In the genomic region with DNA sequence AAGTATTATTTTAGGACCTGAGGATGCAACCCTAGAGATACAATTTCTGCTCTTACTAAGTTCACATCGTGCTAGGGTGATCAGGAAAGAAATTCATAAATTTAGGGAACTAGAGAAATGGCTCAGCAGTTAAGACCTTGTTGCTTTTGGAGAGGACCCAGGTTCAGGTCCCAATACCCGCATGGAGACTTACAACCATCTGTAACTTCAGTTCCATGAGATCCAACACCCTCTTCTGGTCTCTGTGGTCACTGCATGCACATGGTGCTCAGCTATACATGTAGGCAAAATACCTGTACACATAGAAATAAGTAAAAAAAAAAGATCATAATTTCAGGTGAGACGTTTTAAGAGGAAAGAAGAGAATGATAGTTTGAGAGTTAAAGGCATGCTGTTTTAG, we compare ENCODE assay signal across 15 mouse cellular contexts. TPM values are rescaled to one million over a fixed set of nuclear protein-coding genes. Genes with fewer than 3 reads are reported as not detected.
DNase-seq lines count a peak whose midpoint lies in the region; ATAC-seq and TF ChIP-seq lines count a peak whose summit lies in the region.
"Had no signal": no experiment of that assay in that cellular context is flagged by ENCODE, and none has a peak within 500 bp of the region (broad histone marks: within the 10 kb centered on the region; RNA-seq: fewer than 3 reads in every experiment).

No protein-coding gene starts in this region.

- no peak for TF ChIP-seq EP300 in heart, adult 2 months (IDR thresholded peaks at IDR 0.05; ENCODE audit: insufficient read depth, low read depth, low read length)

- peaks cover 4% of the 10 kb centered on the region; the same call in 1 of the 2 replicates for H3K79me2 ChIP-seq in heart, adult 2 months (replicated peaks; ENCODE audit: control insufficient read depth, insufficient read depth, low read length)

- DNase-seq in heart, adult 2 months = no peak
- DNase-seq in midbrain, embryonic 11.5 days (ENCODE audit: low spot score, missing footprints) = peak; percentile 62
- DNase-seq in midbrain, embryonic 14.5 days = no peak
- DNase-seq in Patski (ENCODE audit: low read depth, low spot score) = no peak
- DNase-seq in splenic B cell, adult 2 months (ENCODE audit: low read depth, low spot score) = peak; percentile 41
- DNase-seq in frontal cortex, postnatal 25 days (ENCODE audit: low spot score in 2 of 2) = no peak
- no peak for DNase-seq in spleen, postnatal 10 days (ENCODE audit: low spot score in 2 of 2)
- DNase-seq: cerebellum, adult 8-10 months; heart, adult 11 months; lung, embryonic 14.5 days had no signal

- intact Hi-C loops in heart, adult 2 months (cut with DNase I) = loop anchor here (5.0 kb wide), 1 partner anchor 216 kb away; a partner anchor contains a TSS

- no peak overlapping the region for H3K4me3 ChIP-seq in heart, adult 2 months
- no peak overlapping the region for H3K4me3 ChIP-seq in heart, embryonic 11.5 days (ENCODE audit: low read depth, low read length)
- H3K4me3 ChIP-seq in midbrain, embryonic 11.5 days (ENCODE audit: low read depth, low read length) = no peak overlapping the region
- no peak overlapping the region for H3K4me3 ChIP-seq in midbrain, embryonic 14.5 days (replicated peaks; ENCODE audit: low read depth, low read length)
- H3K4me3 ChIP-seq: embryonic facial prominence, embryonic 12.5 days; heart, embryonic 15.5 days; neural tube, embryonic 12.5 days had no signal

- no peak for ATAC-seq in heart, embryonic 11.5 days (replicated peaks; ENCODE audit: insufficient number of reproducible peaks, low FRiP score, low TSS enrichment)
- no peak for ATAC-seq in midbrain, embryonic 11.5 days (ENCODE audit: low FRiP score)
- ATAC-seq in midbrain, embryonic 14.5 days (ENCODE audit: low FRiP score, low TSS enrichment) = no peak
- no peak for ATAC-seq in Patski
- ATAC-seq: forebrain, embryonic 16.5 days had no signal

- no peak overlapping the region for H3K27ac ChIP-seq in heart, adult 2 months
- H3K27ac ChIP-seq in heart, embryonic 11.5 days (ENCODE audit: low read depth, low read length) = no peak overlapping the region
- H3K27ac ChIP-seq in midbrain, embryonic 11.5 days (ENCODE audit: low read depth, low read length) = no peak overlapping the region
- no peak overlapping the region for H3K27ac ChIP-seq in midbrain, embryonic 14.5 days (replicated peaks; ENCODE audit: low read depth, low read length)
- H3K27ac ChIP-seq: embryonic facial prominence, embryonic 12.5 days; heart, embryonic 15.5 days; neural tube, embryonic 12.5 days had no signal

- no peak overlapping the region for H3K4me2 ChIP-seq in heart, embryonic 11.5 days
- H3K4me2 ChIP-seq in midbrain, embryonic 11.5 days = no peak overlapping the region
- H3K4me2 ChIP-seq in midbrain, embryonic 14.5 days (ENCODE audit: low read length) = no peak overlapping the region
- H3K4me2 ChIP-seq: embryonic facial prominence, embryonic 12.5 days; heart, embryonic 15.5 days; lung, embryonic 14.5 days; neural tube, embryonic 12.5 days had no signal

- peaks cover 14% of the 10 kb centered on the region for H3K36me3 ChIP-seq in heart, adult 2 months (ENCODE audit: control insufficient read depth, insufficient read depth, low read length)
- H3K36me3 ChIP-seq in heart, embryonic 11.5 days (ENCODE audit: control insufficient read depth, insufficient read depth, low read length) = peaks cover 10% of the 10 kb centered on the region
- peaks cover 6% of the 10 kb centered on the region; the same call in 1 of the 2 replicates for H3K36me3 ChIP-seq in midbrain, embryonic 11.5 days (ENCODE audit: control insufficient read depth, insufficient read depth, low read length)
- peaks cover 24% of the 10 kb centered on the region; the same call in 1 of the 2 replicates for H3K36me3 ChIP-seq in midbrain, embryonic 14.5 days (ENCODE audit: control insufficient read depth, insufficient read depth, low read length)
- H3K36me3 ChIP-seq in splenic B cell, adult 2 months (ENCODE audit: control insufficient read depth, insufficient read depth, low read length, poor library complexity, severe bottlenecking) = peaks cover 3% of the 10 kb centered on the region; the same call in 1 of the 2 replicates

- no peak for TF ChIP-seq POLR2A in heart, adult 2 months (IDR thresholded peaks at IDR 0.05; ENCODE audit: insufficient read depth, low read depth, low read length)

- H3K9ac ChIP-seq in heart, adult 2 months (ENCODE audit: low read depth, low read length) = no peak overlapping the region
- H3K9ac ChIP-seq in heart, embryonic 11.5 days (ENCODE audit: low read depth, low read length) = no peak overlapping the region
- H3K9ac ChIP-seq in midbrain, embryonic 11.5 days (ENCODE audit: low read length) = no peak overlapping the region
- no peak overlapping the region for H3K9ac ChIP-seq in midbrain, embryonic 14.5 days (replicated peaks; ENCODE audit: low read length)
- H3K9ac ChIP-seq: embryonic facial prominence, embryonic 12.5 days; heart, embryonic 15.5 days; lung, embryonic 14.5 days; neural tube, embryonic 12.5 days had no signal

- H3K4me1 ChIP-seq in heart, adult 2 months (ENCODE audit: control insufficient read depth, insufficient read depth, low read length) = peaks cover 3% of the 10 kb centered on the region
- peaks cover 5% of the 10 kb centered on the region for H3K4me1 ChIP-seq in heart, embryonic 11.5 days (ENCODE audit: control insufficient read depth, insufficient read depth, low read length)
- H3K4me1 ChIP-seq in midbrain, embryonic 11.5 days (ENCODE audit: control insufficient read depth, insufficient read depth, low read length) = no peaks in the 10 kb centered on the region
- H3K4me1 ChIP-seq in midbrain, embryonic 14.5 days (ENCODE audit: control insufficient read depth, insufficient read depth, low read length) = no peaks in the 10 kb centered on the region
- H3K4me1 ChIP-seq: neural tube, embryonic 12.5 days had no signal

- 88% methylated on average over 3 of the region's 3 CpGs for WGBS in heart, adult 2 months
- WGBS in heart, embryonic 11.5 days (ENCODE audit: insufficient replicate concordance) = 88% methylated on average over 3 of the region's 3 CpGs
- WGBS in midbrain, embryonic 11.5 days = 95% methylated on average over 3 of the region's 3 CpGs
- WGBS in midbrain, embryonic 14.5 days = 96% methylated on average over 3 of the region's 3 CpGs

- H3K27me3 ChIP-seq in heart, adult 2 months (ENCODE audit: control insufficient read depth, insufficient read depth, low read length) = no peaks in the 10 kb centered on the region
- H3K27me3 ChIP-seq in heart, embryonic 11.5 days (ENCODE audit: control insufficient read depth, insufficient read depth, low read length) = no peaks in the 10 kb centered on the region
- no peaks in the 10 kb centered on the region for H3K27me3 ChIP-seq in midbrain, embryonic 11.5 days (ENCODE audit: control insufficient read depth, insufficient read depth, low read length)
- H3K27me3 ChIP-seq in midbrain, embryonic 14.5 days (ENCODE audit: control insufficient read depth, insufficient read depth, low read length) = no peaks in the 10 kb centered on the region
- H3K27me3 ChIP-seq in Patski = no peaks in the 10 kb centered on the region
- H3K27me3 ChIP-seq in splenic B cell, adult 2 months (ENCODE audit: control insufficient read depth, insufficient read depth, low read length, poor library complexity, severe bottlenecking) = no peaks in the 10 kb centered on the region
- H3K27me3 ChIP-seq: embryonic facial prominence, embryonic 12.5 days; heart, embryonic 15.5 days; neural tube, embryonic 12.5 days had no signal

- in situ Hi-C loops in Patski (cut with MboI; ENCODE audit: low pct_unique_long_range_greater_than_20kb) = no loop called here

- TF ChIP-seq CTCF in heart, adult 2 months (IDR thresholded peaks at IDR 0.05) = peak; percentile 36
- TF ChIP-seq CTCF in Patski (IDR thresholded peaks at IDR 0.05) = peak; percentile 35

- POLR2A ChIA-PET in Patski (lab: Charles Lee) = no interaction called here

- no peaks in the 10 kb centered on the region for H3K9me3 ChIP-seq in heart, embryonic 11.5 days (replicated peaks; ENCODE audit: control insufficient read depth, low read length)
- H3K9me3 ChIP-seq in midbrain, embryonic 11.5 days (ENCODE audit: control insufficient read depth, low read length) = no peaks in the 10 kb centered on the region
- no peaks in the 10 kb centered on the region for H3K9me3 ChIP-seq in midbrain, embryonic 14.5 days (ENCODE audit: control insufficient read depth, low read length)
- H3K9me3 ChIP-seq: embryonic facial prominence, embryonic 12.5 days; heart, embryonic 15.5 days; neural tube, embryonic 12.5 days had no signal

- CTCF ChIA-PET in Patski (lab: Charles Lee) = no interaction called here

RNA-seq across cellular contexts. Expression of a gene that starts 23.2 kb away (rescaled TPM):
- 10 to 100 TPM; 31.4 to 35.4 TPM for total RNA-seq in heart, adult 2 months (2021)
- polyA plus RNA-seq in heart, adult 2 months (2012; rRNA removed) = 11.0 and 18.7 TPM in 2 replicates
- polyA plus RNA-seq in heart, embryonic 11.5 days (2014; fragmentation: Nextera tagmentation; extraction: Ambion mirVana) = 24.4 and 25.7 TPM in 2 replicates
- polyA plus RNA-seq in midbrain, embryonic 11.5 days (2014; fragmentation: Nextera tagmentation; extraction: Ambion mirVana) = 34.8 and 37.0 TPM in 2 replicates
- polyA plus RNA-seq in midbrain, embryonic 14.5 days (2014; fragmentation: Nextera tagmentation; extraction: Ambion mirVana) = 48.3 and 64.1 TPM in 2 replicates
- 16.2 TPM for polyA plus RNA-seq in Patski (2021)

Comparison
In these comparisons a context has a peak if more than half of its experiments do, and no peak if none do; other contexts are left out.
1. DNase-seq: peak in midbrain, embryonic 11.5 days (single experiment) and splenic B cell, adult 2 months (single experiment); none in heart, adult 2 months (0 of 2), midbrain, embryonic 14.5 days (single experiment), Patski (single experiment), frontal cortex, postnatal 25 days (0 of 2) and spleen, postnatal 10 days (0 of 2).